Mouse (Mus musculus): ENCODE results near the gene Ntrk2.

DNA sequence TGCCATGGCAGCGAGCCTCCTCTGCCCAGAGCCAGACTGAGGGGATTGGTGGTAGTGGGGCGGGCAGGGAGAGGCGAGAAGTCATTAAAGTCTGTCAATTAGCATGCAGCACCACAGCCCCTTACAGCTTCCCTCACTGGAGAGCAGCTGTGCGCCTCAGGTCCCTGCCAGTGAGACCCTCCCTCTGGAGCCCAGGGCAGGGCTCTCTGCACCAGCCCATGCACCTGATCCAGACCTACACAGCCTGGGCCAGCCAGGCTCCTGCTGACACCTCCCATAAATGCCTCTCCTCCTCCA, 286.4 kb downstream of the Ntrk2 start:
- TF ChIP-seq CTCF (IDR thresholded peaks at IDR 0.05; ENCODE audit: low read depth) (no peak), EP300 (IDR thresholded peaks at IDR 0.05; ENCODE audit: low read depth) (no peak)

Measured in heart, postnatal 0 days (tissue).